ENCODE assay signal across 31 mouse cellular contexts in genomic region chr19:11846333-11846732, GRCm38 (mm10). TPM values are rescaled to one million over a fixed set of nuclear protein-coding genes. Genes with fewer than 3 reads are reported as not detected.
"Had no signal": no experiment of that assay in that cellular context is flagged by ENCODE, and none has a peak within 500 bp of the region (broad histone marks: within the 10 kb centered on the region; RNA-seq: fewer than 3 reads in every experiment).

No protein-coding gene starts in this region.

- DNase-seq: kidney, adult 9 months; kidney, postnatal 14 days; kidney, postnatal 4 days; layer of hippocampus, postnatal 36 days; liver, embryonic 13.5 days; lung, adult 2 months; lung, postnatal 14 days; lung, postnatal 4 days; right cerebral cortex, adult 18-20 months; right cerebral cortex, postnatal 14 days; right cerebral cortex, postnatal 4 days; thymus, postnatal 25 days had no signal

- ATAC-seq: midbrain, embryonic 15.5 days had no signal

RNA-seq across cellular contexts. Expression of gene Olfr1417, which starts 7.3 kb away (rescaled TPM):
- total RNA-seq: layer of hippocampus, adult 2 months; layer of hippocampus, postnatal 10 days; layer of hippocampus, postnatal 36 days; left cerebral cortex, adult 2 months; left cerebral cortex, postnatal 10 days; left cerebral cortex, postnatal 36 days; liver, adult 2 months; megakaryocyte, adult 5-6 weeks had no signal
- polyA plus RNA-seq: limb, embryonic 11.5 days; limb, embryonic 14.5 days; liver, adult 2 months; liver, embryonic 13.5 days; liver, embryonic 16.5 days; lung, adult 2 months; lung, embryonic 16.5 days; midbrain, embryonic 12.5 days; neural tube, embryonic 12.5 days; neural tube, embryonic 15.5 days; stomach, embryonic 14.5 days; stomach, postnatal 0 days; thymus, postnatal 0 days had no signal

RNA-seq across cellular contexts. Expression of gene Olfr1418, which starts 14.5 kb away (rescaled TPM):
- total RNA-seq: layer of hippocampus, adult 2 months; layer of hippocampus, postnatal 10 days; layer of hippocampus, postnatal 36 days; left cerebral cortex, adult 2 months; left cerebral cortex, postnatal 10 days; left cerebral cortex, postnatal 36 days; liver, adult 2 months; megakaryocyte, adult 5-6 weeks had no signal
- polyA plus RNA-seq: kidney, embryonic 16.5 days; limb, embryonic 11.5 days; limb, embryonic 14.5 days; liver, adult 2 months; liver, embryonic 13.5 days; liver, embryonic 16.5 days; lung, adult 2 months; lung, embryonic 16.5 days; midbrain, embryonic 12.5 days; midbrain, embryonic 15.5 days; neural tube, embryonic 12.5 days; neural tube, embryonic 15.5 days; stomach, embryonic 14.5 days; stomach, postnatal 0 days; thymus, postnatal 0 days had no signal

RNA-seq across cellular contexts. Expression of gene Olfr1419, which starts 28.6 kb away (rescaled TPM):
- total RNA-seq: layer of hippocampus, adult 2 months; layer of hippocampus, postnatal 10 days; layer of hippocampus, postnatal 36 days; left cerebral cortex, adult 2 months; left cerebral cortex, postnatal 10 days; left cerebral cortex, postnatal 36 days; liver, adult 2 months; megakaryocyte, adult 5-6 weeks had no signal
- polyA plus RNA-seq: kidney, embryonic 16.5 days; limb, embryonic 11.5 days; liver, adult 2 months; liver, embryonic 13.5 days; liver, embryonic 16.5 days; lung, adult 2 months; lung, embryonic 16.5 days; midbrain, embryonic 12.5 days; midbrain, embryonic 15.5 days; neural tube, embryonic 12.5 days; neural tube, embryonic 15.5 days; stomach, embryonic 14.5 days; stomach, postnatal 0 days; thymus, postnatal 0 days had no signal

RNA-seq across cellular contexts. Expression of gene Olfr1420, which starts 40.0 kb away (rescaled TPM):
- total RNA-seq: layer of hippocampus, adult 2 months; layer of hippocampus, postnatal 10 days; layer of hippocampus, postnatal 36 days; left cerebral cortex, adult 2 months; left cerebral cortex, postnatal 10 days; left cerebral cortex, postnatal 36 days; liver, adult 2 months; megakaryocyte, adult 5-6 weeks had no signal
- polyA plus RNA-seq: kidney, embryonic 16.5 days; limb, embryonic 11.5 days; limb, embryonic 14.5 days; liver, adult 2 months; liver, embryonic 13.5 days; liver, embryonic 16.5 days; lung, adult 2 months; midbrain, embryonic 12.5 days; midbrain, embryonic 15.5 days; neural tube, embryonic 12.5 days; neural tube, embryonic 15.5 days; stomach, embryonic 14.5 days; thymus, postnatal 0 days had no signal
